Mouse (Mus musculus): ENCODE results near the gene Stard10. TPM values are rescaled to one million over a fixed set of nuclear protein-coding genes. Genes with fewer than 3 reads are reported as not detected.

The Stard10 gene
- 27.7 and 30.0 TPM in 2 replicates for polyA plus RNA-seq (2015; fragmentation: Nextera tagmentation; extraction: Ambion mirVana)

DNA sequence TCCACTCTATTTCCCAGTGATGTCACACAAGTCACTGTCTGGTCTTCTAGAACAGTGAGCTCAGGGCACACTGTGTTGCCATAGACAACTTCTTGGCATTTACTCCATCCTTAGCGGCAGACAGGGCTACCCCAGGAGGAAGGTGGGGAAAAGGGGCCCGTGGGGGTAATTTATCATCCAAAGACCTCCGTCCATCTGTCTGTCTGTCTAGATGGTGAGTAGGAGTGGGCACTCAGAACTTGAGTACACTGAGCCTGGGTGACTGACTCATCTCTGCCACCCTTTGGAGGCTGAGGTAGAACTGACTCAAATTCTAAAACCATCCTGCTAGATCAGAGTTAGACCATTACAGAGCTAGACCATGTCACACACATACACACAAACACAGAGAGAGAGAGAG, at the start of gene Stard10:
Gene Stard10, plus strand, starts transcription at position 73 of the 400 bp plus-strand sequence.
- Histone ChIP-seq H3K4me2 (no peak within 1 kb of the TSS), H3K27ac (no peak within 1 kb of the TSS), H3K4me1 (peaks cover 16% of the 10 kb centered on the region), H3K27me3 (no peaks in the 10 kb centered on the region), H3K9ac (no peak within 1 kb of the TSS), H3K4me3 (no peak within 1 kb of the TSS), H3K36me3 (no peaks in the 10 kb centered on the region), H3K9me3 (no peaks in the 10 kb centered on the region)
- 81% methylated on average over 3 of the region's 3 CpGs for WGBS
- ATAC-seq (ENCODE audit: insufficient number of reproducible peaks, low FRiP score, low TSS enrichment, low read depth): no peak

DNA sequence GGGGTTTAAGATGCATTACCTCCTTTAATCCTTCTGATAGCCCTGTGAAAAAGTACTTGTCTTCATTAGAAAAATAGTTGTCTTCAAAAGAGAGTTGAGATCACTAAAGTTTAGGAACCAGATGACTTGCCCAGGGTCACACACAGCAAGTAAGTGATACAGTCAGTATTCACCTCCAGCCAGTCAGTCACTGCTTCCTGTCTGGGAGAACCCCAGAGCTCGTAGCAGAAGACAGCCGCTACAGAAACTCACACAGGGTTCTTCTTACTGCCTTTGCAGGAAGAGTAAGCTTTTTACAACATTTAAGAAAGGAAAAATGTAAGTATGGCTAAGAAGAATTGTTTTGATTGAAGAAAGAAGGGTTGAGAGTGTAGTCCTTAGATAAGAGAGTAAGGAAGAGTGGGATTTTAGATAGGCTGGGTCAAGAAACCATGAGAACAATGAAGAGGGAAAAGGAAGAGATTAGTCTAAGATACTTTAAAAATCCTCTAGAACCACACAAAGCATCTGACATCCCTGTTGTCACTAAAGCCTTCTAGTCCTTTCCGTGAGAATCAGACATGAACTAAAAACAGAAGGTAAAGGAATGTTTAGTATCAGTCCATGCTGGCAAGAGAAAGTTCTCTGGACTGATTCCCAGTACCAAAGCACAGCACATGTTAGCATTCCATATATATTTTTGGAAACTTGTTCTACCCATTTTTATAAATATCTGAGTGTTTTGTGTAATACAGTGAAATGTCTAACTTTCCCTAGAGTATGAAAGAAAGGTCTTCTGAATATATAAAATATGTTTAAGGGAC, 49.2 kb upstream of the Stard10 start:
- Histone ChIP-seq H3K4me2 (no peak overlapping the region), H3K27ac (0 out of 2 replicates have a peak overlapping the region, but pooled peaks have one; percentile 8), H3K4me1 (peaks cover 5% of the 10 kb centered on the region; the same call in 1 of the 2 replicates), H3K9me3 (no peaks in the 10 kb centered on the region), H3K36me3 (peaks cover 10% of the 10 kb centered on the region), H3K9ac (no peak overlapping the region), H3K27me3 (no peaks in the 10 kb centered on the region), H3K4me3 (no peak overlapping the region)
- ATAC-seq (ENCODE audit: insufficient number of reproducible peaks, low FRiP score, low TSS enrichment, low read depth): no peak
- 46% methylated on average over 3 of the region's 3 CpGs for WGBS

DNA sequence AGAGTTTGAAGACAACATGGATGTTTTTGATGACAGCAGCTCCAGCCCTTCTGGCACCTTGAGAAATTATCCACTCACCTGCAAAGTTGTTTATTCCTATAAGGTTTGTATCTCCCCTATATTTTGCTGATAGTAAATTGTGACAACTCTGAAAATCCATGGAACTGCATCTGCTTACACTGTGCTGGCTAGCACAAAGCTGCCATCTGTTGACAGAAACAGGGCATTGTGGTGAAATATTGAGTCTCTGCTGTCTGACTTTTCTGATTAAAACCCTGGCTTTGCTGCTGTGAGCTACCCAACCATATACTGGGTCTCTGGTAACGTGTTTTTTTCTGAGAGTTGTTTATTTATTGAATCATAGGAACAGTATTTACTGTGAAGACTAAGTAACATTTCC, 45.3 kb upstream of the Stard10 start:
- Histone ChIP-seq H3K27me3 (no peaks in the 10 kb centered on the region), H3K4me3 (no peak overlapping the region), H3K27ac (no peak overlapping the region), H3K4me1 (peaks cover 5% of the 10 kb centered on the region; the same call in 1 of the 2 replicates), H3K4me2 (no peak overlapping the region), H3K36me3 (peaks cover 29% of the 10 kb centered on the region), H3K9me3 (no peaks in the 10 kb centered on the region), H3K9ac (no peak overlapping the region)
- ATAC-seq (ENCODE audit: insufficient number of reproducible peaks, low FRiP score, low TSS enrichment, low read depth): no peak
- 86% methylated on average over 1 of the region's 1 CpGs for WGBS

DNA sequence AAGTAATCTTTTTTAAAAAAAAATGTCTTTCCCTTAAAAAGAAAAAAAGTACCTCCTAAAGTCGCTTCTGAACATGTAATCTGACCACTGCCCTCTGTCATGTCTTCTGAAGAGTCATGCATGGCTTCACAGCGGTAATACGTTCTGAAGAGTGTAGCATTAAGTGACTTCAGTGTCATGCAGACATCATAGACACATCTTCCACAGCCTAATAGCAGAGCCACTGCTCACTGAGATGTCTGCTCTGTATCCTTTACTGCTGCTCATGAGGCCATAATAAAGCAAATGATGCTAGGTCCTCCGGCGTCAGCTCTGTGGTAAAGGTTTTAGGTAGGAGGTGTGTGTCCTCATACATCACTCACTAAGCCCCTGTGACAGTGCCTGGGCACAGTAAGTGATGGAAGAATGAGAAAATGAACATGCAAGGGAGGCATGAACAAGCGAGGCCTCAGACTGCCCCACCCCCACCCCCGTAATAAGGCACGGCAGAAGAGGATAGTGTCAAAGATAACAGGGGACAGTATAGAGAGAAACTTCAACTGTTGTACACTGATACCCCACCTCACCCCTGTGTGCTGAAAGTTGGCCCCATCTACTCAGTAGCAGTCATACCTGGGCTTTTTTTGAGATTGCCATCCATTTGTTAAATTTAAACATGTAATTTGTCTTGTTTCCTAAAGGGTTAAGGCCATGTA, 44.3 kb upstream of the Stard10 start:
- Histone ChIP-seq H3K4me1 (no peaks in the 10 kb centered on the region), H3K27me3 (no peaks in the 10 kb centered on the region), H3K4me3 (no peak overlapping the region), H3K9me3 (no peaks in the 10 kb centered on the region), H3K4me2 (no peak overlapping the region), H3K27ac (no peak overlapping the region), H3K9ac (no peak overlapping the region), H3K36me3 (peaks cover 39% of the 10 kb centered on the region)
- 90% methylated on average over 8 of the region's 8 CpGs for WGBS
- ATAC-seq (ENCODE audit: insufficient number of reproducible peaks, low FRiP score, low TSS enrichment, low read depth): no peak

DNA sequence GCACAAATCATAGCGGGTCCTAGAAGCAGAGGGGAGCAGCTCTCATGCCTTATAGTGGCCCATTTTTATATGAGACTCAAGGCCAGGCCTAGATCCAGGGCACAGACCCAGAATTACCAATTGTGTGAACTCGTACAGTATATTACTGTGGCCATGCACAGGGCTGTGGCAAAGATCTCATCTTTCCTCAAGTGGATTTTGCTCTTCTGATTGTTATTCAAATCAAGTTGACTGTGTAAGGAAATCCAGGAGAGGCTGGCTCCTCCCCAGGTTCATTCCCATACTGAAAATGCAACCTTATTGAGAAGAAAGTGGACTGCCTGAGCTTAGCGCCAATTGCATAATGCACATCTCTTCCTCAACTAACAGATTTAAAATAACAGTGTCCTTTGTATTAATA, 34.2 kb upstream of the Stard10 start:
- Histone ChIP-seq H3K9ac (no peak overlapping the region), H3K27ac (no peak overlapping the region), H3K4me1 (peaks cover 15% of the 10 kb centered on the region), H3K27me3 (no peaks in the 10 kb centered on the region), H3K36me3 (peaks cover 63% of the 10 kb centered on the region), H3K9me3 (no peaks in the 10 kb centered on the region), H3K4me3 (no peak overlapping the region), H3K4me2 (no peak overlapping the region)
- 88% methylated on average over 3 of the region's 3 CpGs for WGBS
- ATAC-seq (ENCODE audit: insufficient number of reproducible peaks, low FRiP score, low TSS enrichment, low read depth): no peak

DNA sequence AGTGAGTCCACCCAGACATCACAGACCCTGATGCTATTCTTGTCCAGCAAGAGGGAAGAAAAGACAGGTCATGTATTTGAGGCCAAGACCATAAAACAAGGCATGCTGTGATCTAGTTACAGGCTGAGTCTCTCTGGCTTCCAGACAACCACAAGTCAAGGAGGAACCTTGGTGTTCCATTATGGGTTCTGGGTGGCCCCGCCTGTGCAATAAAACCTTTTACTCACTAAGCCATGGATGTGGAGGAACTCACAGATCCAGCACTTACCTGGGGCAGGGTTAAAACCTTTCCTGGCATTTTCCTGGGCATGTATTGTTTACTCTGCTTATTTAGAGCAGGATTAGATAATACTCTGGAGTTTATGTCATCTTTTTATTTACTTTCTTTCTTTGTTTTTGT, 32.4 kb upstream of the Stard10 start:
- Histone ChIP-seq H3K27me3 (no peaks in the 10 kb centered on the region), H3K4me3 (no peak overlapping the region), H3K9me3 (no peaks in the 10 kb centered on the region), H3K4me1 (peaks cover 21% of the 10 kb centered on the region), H3K4me2 (no peak overlapping the region), H3K27ac (no peak overlapping the region), H3K36me3 (peaks cover 54% of the 10 kb centered on the region), H3K9ac (no peak overlapping the region)
- WGBS: 48% methylated on average over 1 of the region's 1 CpGs
- no peak for ATAC-seq (ENCODE audit: insufficient number of reproducible peaks, low FRiP score, low TSS enrichment, low read depth)

DNA sequence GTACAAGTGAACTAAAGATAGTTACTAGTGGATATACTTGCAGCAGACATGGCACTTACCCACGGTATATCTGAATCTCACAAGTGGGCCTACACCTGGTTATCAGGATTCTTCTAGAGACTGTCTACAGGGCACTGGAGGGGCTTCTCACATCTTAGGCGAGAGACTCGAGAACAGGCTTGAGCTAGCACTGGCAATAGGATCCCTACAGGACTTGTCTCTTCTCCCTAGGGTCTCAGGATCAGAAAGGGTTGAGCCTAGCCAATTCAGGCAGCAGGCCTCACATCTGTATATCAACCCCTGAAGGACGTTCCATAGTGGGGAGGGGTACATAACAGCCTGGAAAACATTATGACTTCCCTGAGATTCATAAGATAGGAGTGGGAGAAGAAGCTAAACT, 30.0 kb upstream of the Stard10 start:
- Histone ChIP-seq H3K27ac (peak overlapping the region; percentile 65), H3K36me3 (peaks cover 60% of the 10 kb centered on the region)
- WGBS: 75% methylated on average over 4 of the region's 4 CpGs

DNA sequence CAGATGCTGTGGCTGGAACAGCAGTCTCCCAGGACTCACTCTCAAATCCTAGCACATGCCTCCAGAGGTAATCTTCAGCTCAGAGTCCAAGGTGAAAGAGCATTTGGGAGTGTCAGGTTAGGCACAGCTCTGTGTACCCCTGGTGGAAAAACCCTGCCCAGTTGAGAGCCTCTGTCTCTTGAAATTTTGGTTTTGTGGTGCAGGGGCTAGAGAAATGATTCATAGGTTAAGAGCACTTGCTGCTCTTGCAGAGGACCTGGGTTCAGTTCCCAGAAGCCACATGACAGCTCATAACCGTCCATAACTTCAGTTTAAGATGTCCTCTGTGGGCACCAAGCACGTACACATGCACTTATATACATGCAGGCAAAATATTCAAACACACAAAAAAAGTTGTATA, 29.1 kb upstream of the Stard10 start:
- ATAC-seq (ENCODE audit: insufficient number of reproducible peaks, low FRiP score, low TSS enrichment, low read depth): no peak
- 73% methylated on average over 2 of the region's 2 CpGs for WGBS
- Histone ChIP-seq H3K27ac (peak overlapping the region; percentile 65; the same call in 1 of the 2 replicates), H3K4me1 (peaks cover 21% of the 10 kb centered on the region), H3K9me3 (no peaks in the 10 kb centered on the region), H3K36me3 (peaks cover 51% of the 10 kb centered on the region), H3K4me2 (no peak overlapping the region), H3K27me3 (no peaks in the 10 kb centered on the region), H3K9ac (no peak overlapping the region), H3K4me3 (no peak overlapping the region)

More for the DNA sequence above, 30.0 kb upstream of the Stard10 start:
- Histone ChIP-seq H3K4me3 (no peak overlapping the region), H3K27me3 (no peaks in the 10 kb centered on the region), H3K9me3 (no peaks in the 10 kb centered on the region), H3K9ac (no peak overlapping the region), H3K4me1 (peaks cover 21% of the 10 kb centered on the region), H3K4me2 (no peak overlapping the region)
- ATAC-seq (ENCODE audit: insufficient number of reproducible peaks, low FRiP score, low TSS enrichment, low read depth): no peak

DNA sequence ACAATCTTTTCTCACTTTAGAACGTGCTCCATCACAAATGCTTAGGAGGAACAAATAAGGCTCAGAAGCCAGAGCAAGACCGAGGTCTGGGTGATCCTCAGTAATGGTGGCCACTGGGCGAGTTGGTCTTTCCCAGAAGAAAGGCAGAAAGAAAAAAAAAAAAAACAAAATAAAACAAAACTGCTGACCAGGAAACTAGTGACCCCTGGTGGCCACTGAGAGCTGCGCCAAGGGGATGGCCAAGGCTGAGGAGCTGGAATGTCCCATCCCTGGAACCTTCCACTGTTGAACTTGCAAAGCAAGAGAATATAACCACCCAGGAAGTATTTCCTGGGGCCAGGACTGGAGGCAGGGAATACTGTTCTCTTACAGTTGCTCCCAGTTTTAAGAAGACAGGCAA, 28.4 kb upstream of the Stard10 start:
- ATAC-seq (ENCODE audit: insufficient number of reproducible peaks, low FRiP score, low TSS enrichment, low read depth): no peak
- Histone ChIP-seq H3K9ac (no peak overlapping the region), H3K27me3 (no peaks in the 10 kb centered on the region), H3K9me3 (no peaks in the 10 kb centered on the region), H3K27ac (no peak overlapping the region), H3K4me1 (peaks cover 21% of the 10 kb centered on the region), H3K36me3 (peaks cover 44% of the 10 kb centered on the region), H3K4me3 (no peak overlapping the region), H3K4me2 (no peak overlapping the region)
- WGBS: 39% methylated on average over 4 of the region's 4 CpGs

DNA sequence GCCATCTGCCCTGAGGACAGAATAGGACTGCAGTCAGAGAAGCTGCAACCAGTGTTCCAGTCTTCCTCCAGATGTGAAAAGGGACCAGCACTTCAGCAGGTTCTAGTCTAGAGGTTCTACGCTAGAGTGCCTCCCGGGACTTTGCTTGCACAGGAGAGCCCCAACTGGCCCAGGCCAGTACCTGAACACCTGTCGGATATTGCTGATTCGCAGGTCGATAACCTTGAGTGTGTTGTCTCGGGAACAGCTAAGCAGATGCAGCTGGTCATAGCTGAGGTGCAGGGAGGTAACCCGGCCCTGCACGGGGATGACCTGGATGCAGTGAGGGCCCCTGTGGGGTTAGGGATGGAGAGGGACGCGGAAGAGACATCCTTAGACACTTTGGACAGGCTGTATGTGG, 26.5 kb upstream of the Stard10 start:
- Histone ChIP-seq H3K27me3 (no peaks in the 10 kb centered on the region), H3K27ac (no peak overlapping the region), H3K9me3 (no peaks in the 10 kb centered on the region), H3K4me3 (no peak overlapping the region), H3K36me3 (peaks cover 38% of the 10 kb centered on the region), H3K9ac (no peak overlapping the region), H3K4me2 (no peak overlapping the region), H3K4me1 (peaks cover 21% of the 10 kb centered on the region)
- no peak for ATAC-seq (ENCODE audit: insufficient number of reproducible peaks, low FRiP score, low TSS enrichment, low read depth)
- 88% methylated on average over 10 of the region's 10 CpGs for WGBS

DNA sequence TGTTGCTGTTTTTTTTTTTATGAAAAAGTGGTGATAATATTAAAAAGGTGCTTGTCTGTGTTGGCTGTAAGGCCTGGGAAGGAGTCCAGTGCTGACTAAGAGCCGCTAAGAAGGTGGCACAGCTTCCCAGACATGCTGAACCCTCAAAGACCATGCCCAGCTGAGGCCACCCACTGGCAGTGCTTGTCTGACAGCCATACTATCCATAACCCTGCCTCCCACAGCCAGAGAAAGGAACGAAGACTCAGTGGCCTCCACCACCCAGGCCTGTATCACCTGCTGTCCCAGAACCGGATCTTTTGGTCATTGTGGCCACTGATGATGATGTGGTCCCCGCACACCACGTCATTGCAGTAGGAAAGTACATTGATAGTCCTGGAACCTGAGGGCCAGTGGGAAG, 25.7 kb upstream of the Stard10 start:
- Histone ChIP-seq H3K4me3 (no peak overlapping the region), H3K27me3 (no peaks in the 10 kb centered on the region), H3K9ac (no peak overlapping the region), H3K4me2 (no peak overlapping the region), H3K4me1 (peaks cover 19% of the 10 kb centered on the region), H3K36me3 (peaks cover 35% of the 10 kb centered on the region), H3K9me3 (no peaks in the 10 kb centered on the region), H3K27ac (no peak overlapping the region)
- ATAC-seq (ENCODE audit: insufficient number of reproducible peaks, low FRiP score, low TSS enrichment, low read depth): no peak
- WGBS: 87% methylated on average over 5 of the region's 5 CpGs

DNA sequence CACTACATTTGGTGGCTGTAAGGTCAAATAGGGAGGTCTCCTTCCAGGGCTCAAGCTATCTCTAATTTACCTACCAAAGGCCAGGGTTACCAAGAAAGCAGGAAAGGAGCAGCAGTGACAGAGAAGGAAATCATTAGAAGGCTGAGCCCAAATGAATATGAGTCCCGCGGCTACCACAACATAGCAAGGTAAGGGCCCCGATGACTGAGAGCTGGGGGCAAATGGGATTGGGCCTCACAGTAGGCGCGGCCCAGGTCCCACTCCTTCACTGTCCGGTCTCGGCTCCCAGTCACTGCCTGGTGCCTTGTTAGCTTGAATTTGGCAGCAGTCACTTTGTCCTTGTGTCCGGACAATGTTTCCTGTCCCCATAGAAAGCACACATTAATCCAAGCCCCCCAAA, 25.2 kb upstream of the Stard10 start:
- Histone ChIP-seq H3K9ac (no peak overlapping the region), H3K9me3 (no peaks in the 10 kb centered on the region), H3K36me3 (peaks cover 35% of the 10 kb centered on the region), H3K4me3 (no peak overlapping the region), H3K4me2 (no peak overlapping the region), H3K27me3 (no peaks in the 10 kb centered on the region), H3K4me1 (peaks cover 19% of the 10 kb centered on the region), H3K27ac (no peak overlapping the region)
- no peak for ATAC-seq (ENCODE audit: insufficient number of reproducible peaks, low FRiP score, low TSS enrichment, low read depth)
- 86% methylated on average over 8 of the region's 8 CpGs for WGBS
